Mouse (Mus musculus) C2C12 (cell line): ENCODE results near the gene Msantd2.

Experiments
- CTCF ChIP-seq: IDR thresholded peaks from one replicate; pipeline ENCODE4 v1.5.1; 2011; ENCODE audit not compliant: control insufficient read depth, insufficient read depth, insufficient read length
- USF1 ChIP-seq: IDR thresholded peaks from one replicate; pipeline ENCODE4 v1.6.1; 2011; ENCODE audit warnings: low read depth, mild to moderate bottlenecking, control low read depth, moderate library complexity

DNA sequence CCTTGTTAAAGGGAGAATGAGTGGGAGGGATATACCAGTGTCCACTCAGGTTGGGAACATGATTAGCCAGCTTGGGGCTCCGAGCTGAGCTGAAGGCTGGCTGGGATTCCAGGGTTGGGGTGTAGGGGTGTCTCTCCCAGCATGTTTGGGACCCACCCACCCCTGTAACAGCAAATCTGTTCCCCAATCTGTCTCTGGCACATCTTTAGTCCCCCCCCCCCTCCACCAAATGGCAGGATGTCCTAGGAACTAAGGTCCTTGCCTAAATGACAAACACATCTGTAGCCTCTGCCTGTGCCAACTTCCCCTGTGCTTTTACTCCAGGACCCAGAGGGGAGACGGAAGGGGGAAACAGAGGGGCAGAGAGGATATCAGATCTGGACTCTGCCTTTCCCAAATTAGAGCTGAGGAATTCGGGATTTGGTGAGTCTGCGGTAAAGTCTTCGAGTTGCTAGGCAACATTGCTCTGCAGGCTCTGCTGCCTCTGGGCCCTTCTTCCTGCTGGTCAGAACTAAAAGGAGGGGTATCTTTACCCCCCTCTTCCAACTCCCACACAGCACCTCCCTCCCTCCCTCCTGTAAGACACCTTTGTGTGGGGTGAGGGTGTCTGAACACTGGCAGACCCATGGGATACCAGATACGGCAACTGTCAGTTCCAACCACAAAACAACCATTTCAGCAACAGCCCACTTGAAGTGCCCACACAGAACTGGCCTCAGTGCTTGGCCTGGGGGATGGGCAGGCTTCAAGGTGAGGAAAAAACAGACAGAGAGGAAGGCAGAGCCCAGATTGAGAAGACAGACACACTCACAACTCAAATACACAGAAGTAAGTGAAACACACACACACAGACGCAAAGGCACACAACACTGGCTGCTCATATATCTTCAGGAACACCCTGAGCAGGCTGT is 66.0 kb downstream of the Msantd2 start, which contains the start of gene Siae:
- TF ChIP-seq USF1 = no peak
- no peak for TF ChIP-seq CTCF
